Mouse (Mus musculus) olfactory bulb, adult 2 months (tissue): ENCODE measurements around the gene Ptprn2. TPM values are rescaled to one million over a fixed set of nuclear protein-coding genes. Genes with fewer than 3 reads are reported as not detected.

Experiments
- H3K27ac ChIP-seq: fragments of 200-500 bp; 2 replicates; pipeline ENCODE4 v1.5.1; 2012; ENCODE audit warnings: low read depth, low read length; ENCODE audit not compliant: insufficient read depth
- H3K4me1 ChIP-seq: fragments of 200-500 bp; 2 replicates; pipeline ENCODE4 v1.6.1; 2012; ENCODE audit warnings: low read length; ENCODE audit not compliant: control insufficient read depth, insufficient read depth
- H3K4me3 ChIP-seq: fragments of 200-500 bp; 2 replicates; pipeline ENCODE4 v1.5.1; 2012; ENCODE audit warnings: mild to moderate bottlenecking, low read depth, low read length, moderate library complexity; ENCODE audit not compliant: insufficient read depth
- CTCF ChIP-seq: fragments of 200-500 bp; IDR thresholded peaks from 2 replicates; pipeline ENCODE4 v1.5.1; 2012; ENCODE audit warnings: low read depth, mild to moderate bottlenecking, low read length, moderate library complexity; ENCODE audit not compliant: insufficient read depth
- POLR2A ChIP-seq: fragments of 200-500 bp; IDR thresholded peaks from 2 replicates; pipeline ENCODE4 v1.6.1; 2012; ENCODE audit warnings: mild to moderate bottlenecking, low read depth, low read length, moderate library complexity; ENCODE audit not compliant: insufficient read depth
- WGBS: fragments of 180-500 bp; shearing (Covaris S2); methylation state at CpG from one replicate; pipeline ENCODE4 v1.1.7; 2018; 5-methylcytosine and 5-hydroxymethylcytosine counted together
- polyA plus RNA-seq: library from polyadenylated mRNA; stranded (reverse); fragments of >200 nt; gene quantifications from 2 replicates; pipeline ENCODE4 v1.2.4, GENCODE M21; 2012; ENCODE audit warnings: low replicate concordance; ENCODE audit not compliant: missing spikeins, insufficient read depth, insufficient read length

Gene Ptprn2
- polyA plus RNA-seq, 1 experiment = not detected

DNA sequence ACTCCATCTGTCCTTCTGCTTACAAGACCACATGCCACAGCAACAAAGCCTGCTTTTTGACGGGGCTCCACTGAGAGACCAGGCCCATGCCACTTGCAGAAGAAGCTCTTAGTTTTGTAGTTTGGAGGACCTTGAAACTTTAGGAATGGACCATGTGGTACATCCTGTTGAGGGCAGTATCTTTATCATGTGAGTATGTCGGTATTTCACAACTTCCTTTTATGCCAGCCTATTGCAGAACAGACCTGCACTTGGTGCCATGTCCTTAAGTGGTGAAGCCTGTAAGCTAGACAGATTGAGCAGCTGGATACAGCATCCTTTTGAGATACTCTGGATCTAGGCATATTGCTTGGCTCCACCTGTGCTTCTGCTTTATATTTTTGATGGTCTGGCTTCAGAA is 12.3 kb upstream of the Ptprn2 start:
- 83% methylated on average over 2 of the region's 2 CpGs for WGBS
- H3K4me1 ChIP-seq = no peaks in the 10 kb centered on the region
- TF ChIP-seq CTCF (no peak), POLR2A (no peak)

DNA sequence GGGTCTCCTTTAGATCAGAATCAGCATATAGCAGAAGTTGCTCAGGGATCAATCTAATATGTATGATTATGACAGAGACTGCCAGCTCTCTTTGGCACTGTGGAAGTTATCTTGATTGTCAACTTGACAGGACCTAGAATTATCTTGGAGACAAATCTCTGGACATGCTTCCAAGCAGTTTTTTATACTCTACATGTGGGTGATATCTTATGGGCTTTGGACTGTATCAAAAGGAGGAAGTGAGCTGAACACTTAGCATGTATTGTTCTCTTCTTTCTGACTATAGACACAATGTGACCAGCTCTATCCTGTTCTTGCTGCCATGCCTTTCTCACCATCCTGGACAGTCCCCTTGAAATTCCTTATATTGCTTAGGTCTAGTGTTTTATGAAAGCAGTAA is 11.8 kb upstream of the Ptprn2 start:
- TF ChIP-seq CTCF (no peak), POLR2A (no peak)
- Histone ChIP-seq H3K4me1 (no peaks in the 10 kb centered on the region), H3K27ac (no peak overlapping the region), H3K4me3 (no peak overlapping the region)

More for the DNA sequence above, 12.3 kb upstream of the Ptprn2 start:
- H3K4me3 ChIP-seq = no peak overlapping the region
- H3K27ac ChIP-seq = no peak overlapping the region

DNA sequence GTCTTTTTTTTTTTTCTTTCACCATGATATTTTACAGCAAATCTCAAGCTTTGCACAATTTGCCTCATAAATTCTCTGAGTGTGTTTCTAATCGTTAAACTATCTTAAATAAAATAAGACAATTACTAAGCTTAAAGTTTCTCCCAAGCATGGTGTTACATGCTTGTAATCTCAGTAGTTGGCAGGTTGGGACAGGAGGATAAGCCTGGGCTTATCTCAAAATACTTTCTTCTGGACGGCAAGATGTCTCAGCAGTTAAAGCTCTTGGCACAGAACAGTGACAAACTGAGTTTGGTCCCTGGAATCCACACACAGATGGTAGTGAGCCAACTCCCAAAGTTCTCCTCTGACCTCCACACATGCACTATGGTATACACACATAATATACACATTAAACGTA is 10.8 kb upstream of the Ptprn2 start:
- WGBS = 74% methylated on average over 3 of the region's 3 CpGs
- H3K27ac ChIP-seq = no peak overlapping the region
- no peaks in the 10 kb centered on the region for H3K4me1 ChIP-seq
- H3K4me3 ChIP-seq = no peak overlapping the region
- TF ChIP-seq POLR2A = no peak
- no peak for TF ChIP-seq CTCF

DNA sequence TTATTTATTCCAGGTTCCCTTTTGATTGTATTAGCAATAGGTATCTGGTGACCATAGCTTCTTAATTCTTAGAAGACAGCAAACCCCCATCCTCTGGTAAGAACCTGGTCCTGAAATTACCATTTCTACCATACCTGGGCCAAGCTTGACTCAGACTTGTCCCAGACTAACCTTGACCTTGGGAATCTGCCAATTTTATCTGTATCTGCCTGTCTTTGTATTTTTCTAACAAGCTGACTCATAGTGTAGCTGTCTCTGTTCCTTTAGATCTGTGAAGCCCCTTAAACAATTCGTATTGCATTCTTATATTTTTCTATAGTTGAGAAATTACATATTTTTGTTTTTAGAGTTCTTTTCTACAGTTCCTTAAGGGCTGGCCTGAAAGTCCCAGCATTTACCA is 6.7 kb upstream of the Ptprn2 start:
- no peaks in the 10 kb centered on the region for H3K4me1 ChIP-seq
- no peak overlapping the region for H3K4me3 ChIP-seq
- no peak overlapping the region for H3K27ac ChIP-seq
- TF ChIP-seq POLR2A (no peak), CTCF (no peak)
- 76% methylated on average over 1 of the region's 1 CpGs for WGBS

DNA sequence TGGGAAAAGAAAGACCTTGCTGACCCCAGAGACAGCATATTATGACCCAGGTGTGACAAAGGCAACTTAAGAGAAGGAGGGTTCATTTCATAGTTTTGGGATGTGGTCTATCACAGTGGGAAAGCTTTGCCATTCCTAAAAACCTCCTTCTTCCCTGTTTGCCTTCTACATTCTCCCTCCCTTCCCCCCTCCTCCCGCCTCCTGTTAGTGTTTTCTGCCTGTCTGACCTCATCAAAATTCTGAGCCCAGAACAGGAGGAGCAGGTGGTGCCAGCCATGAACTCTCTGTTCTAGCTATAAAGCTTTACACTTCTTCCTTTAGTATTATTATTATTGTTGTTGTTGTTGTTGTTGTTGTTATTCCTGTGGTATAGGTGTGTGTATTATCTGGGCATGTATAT is 3.6 kb upstream of the Ptprn2 start:
- TF ChIP-seq POLR2A = no peak
- no peak overlapping the region for H3K27ac ChIP-seq
- peaks cover 9% of the 10 kb centered on the region for H3K4me1 ChIP-seq
- H3K4me3 ChIP-seq = no peak overlapping the region
- WGBS = 72% methylated on average over 1 of the region's 1 CpGs

DNA sequence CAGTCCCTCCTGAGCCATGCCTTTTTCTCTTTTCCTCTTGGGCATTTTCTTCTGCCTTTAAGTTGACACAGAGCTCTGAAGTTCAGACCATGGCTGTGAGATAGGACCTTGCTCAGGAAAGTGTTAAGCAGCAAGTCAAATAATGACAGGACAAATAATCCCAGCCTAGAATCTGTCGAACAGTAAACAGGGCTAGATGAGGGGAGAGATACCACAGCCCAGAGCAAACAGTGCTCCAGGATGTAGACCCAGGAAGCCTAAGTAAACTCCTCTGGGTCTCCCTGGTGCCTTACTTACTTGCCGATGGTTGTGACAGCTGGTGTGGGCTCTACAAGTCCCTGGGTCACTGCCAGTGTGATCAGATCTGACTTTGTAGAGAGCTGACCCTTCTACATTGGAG is 1.9 kb upstream of the Ptprn2 start:
- TF ChIP-seq POLR2A (no peak), CTCF (no peak)
- 61% methylated on average over 2 of the region's 2 CpGs for WGBS
- peaks cover 16% of the 10 kb centered on the region for H3K4me1 ChIP-seq
- no peak overlapping the region for H3K27ac ChIP-seq
- no peak overlapping the region for H3K4me3 ChIP-seq

DNA sequence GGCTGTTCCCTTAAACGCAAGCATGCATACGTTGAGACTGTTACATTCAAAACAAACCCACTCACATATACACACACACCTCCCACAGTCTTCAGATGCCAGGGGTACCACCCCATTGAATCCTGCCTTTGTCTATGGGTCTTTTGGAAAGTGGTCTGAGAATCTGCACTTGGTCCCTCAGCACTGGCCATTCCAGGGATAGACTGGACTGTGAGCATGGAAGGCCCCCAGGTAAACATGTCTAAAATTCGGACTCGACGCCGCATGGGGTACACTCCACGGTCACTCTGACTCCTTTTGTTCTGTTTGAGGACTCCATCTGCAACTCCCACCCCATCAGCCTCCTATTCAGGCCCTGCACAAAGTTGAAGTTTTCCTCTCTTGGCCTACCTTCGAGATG is 529 bp upstream of the Ptprn2 start:
- TF ChIP-seq CTCF = no peak
- no peak for TF ChIP-seq POLR2A
- H3K4me1 ChIP-seq = peaks cover 23% of the 10 kb centered on the region
- peak overlapping the region; percentile 70 for H3K4me3 ChIP-seq
- H3K27ac ChIP-seq = 0 out of 2 replicates have a peak overlapping the region, but pooled peaks have one; percentile 72
- WGBS = 67% methylated on average over 8 of the region's 8 CpGs

DNA sequence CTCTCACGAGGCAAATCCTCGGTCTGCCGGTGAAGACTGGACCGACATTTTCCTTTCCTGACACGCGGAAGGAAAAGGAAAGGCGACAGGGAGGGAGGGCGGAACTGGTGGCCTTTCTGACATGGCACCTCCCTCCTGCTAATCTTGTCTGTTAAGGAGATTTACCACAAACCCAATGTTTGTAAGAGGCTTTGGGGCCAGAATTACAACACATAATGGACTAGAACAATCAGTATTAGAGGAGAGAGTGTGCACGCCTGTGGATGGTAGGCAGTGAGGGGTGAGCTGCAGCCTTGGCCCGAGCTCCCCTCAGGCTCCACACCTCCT is 847 bp downstream of the Ptprn2 start:
- Histone ChIP-seq H3K4me1 (peaks cover 23% of the 10 kb centered on the region), H3K27ac (peak overlapping the region; percentile 84), H3K4me3 (peak overlapping the region; percentile 70)
- no peak for TF ChIP-seq CTCF
- TF ChIP-seq POLR2A = no peak
- WGBS = under 1% methylated on average over 10 of the region's 10 CpGs

DNA sequence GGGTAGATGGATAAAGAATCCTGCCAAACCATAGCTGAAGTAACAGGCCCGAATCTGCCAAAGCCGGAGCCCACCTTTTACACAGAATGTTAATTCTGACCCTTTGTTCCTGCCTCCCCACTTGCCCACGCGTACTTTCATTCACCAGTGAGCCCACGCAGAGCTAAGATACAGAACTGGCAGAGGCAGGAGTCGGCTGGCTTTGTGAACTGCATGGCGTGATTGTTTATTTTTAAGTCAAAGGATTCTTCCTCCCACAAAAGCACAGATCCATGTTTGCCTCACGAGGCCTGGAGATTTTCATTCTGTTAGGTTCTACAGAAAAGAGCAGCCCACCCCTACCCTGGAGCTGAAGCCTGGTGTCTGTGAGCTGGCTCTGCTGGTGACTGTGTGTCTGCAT is 3.3 kb downstream of the Ptprn2 start:
- H3K27ac ChIP-seq = peak overlapping the region; percentile 65
- WGBS = 18% methylated on average over 8 of the region's 8 CpGs
- TF ChIP-seq POLR2A (no peak), CTCF (no peak)
- H3K4me3 ChIP-seq = no peak overlapping the region
- peaks cover 23% of the 10 kb centered on the region for H3K4me1 ChIP-seq
